Mouse (Mus musculus): ENCODE measurements at regions not wholly inside any gene's neighbourhood (a gene's known extent, or its start where the extent isn't known, plus 50 kb on each side); places are given as distances from the start of the nearest gene placed in this dataset.

DNA sequence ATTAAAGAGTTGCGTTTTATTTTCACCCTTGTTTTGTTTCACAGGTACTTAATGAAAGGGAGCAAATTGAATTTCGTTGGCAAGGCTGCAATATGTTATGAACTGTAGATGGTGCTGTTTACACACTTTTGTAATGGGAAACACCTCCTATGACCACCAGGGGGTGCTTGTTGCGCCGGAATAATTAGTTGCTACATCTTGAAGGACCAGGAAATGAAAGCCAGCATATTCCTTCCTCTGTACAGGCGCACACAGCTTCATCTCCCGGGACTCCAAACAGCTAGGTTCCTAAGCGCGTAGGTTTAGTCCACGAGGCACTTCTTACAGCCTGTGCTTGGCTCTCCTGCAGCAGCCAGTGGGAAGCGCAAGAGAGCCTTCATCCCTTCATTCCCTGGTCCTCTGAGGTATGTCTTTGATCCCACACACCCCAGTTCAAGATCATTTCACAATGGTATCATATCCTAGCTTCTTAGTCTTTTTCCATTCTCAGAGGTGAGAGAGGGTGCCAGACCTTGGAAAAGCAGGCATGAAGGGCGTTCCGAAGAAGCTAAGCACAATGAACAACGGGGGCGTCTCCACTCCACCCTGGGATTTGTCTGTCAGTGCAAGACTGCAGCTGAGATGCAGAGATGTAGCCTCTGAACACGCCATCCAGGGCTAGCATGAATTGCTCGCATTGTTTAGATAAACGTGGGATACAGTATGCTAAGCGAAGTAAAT is 95.4 kb upstream of the Tmem45b start:
- Histone ChIP-seq H3K36me3 (ENCODE audit: control insufficient read depth in 1 of 2, insufficient read depth in 2 of 2, low read length in 2 of 2) (no peaks in the 10 kb centered on the region), H3K4me1 (ENCODE audit: control insufficient read depth in 1 of 2, insufficient read depth in 2 of 2, low read length in 2 of 2) (no peaks in the 10 kb centered on the region)
- TF ChIP-seq HCFC1 (IDR thresholded peaks at IDR 0.05; ENCODE audit: low read depth, low read length), result no peak
- TF ChIP-seq JUND (IDR thresholded peaks at IDR 0.05; ENCODE audit: low read depth, low read length), result peak; percentile 80; the same call in 1 of the 2 replicates
- no peak for TF ChIP-seq ZKSCAN1 (IDR thresholded peaks at IDR 0.05; ENCODE audit: low read depth, low read length)
- TF ChIP-seq TAL1 (IDR thresholded peaks at IDR 0.05; ENCODE audit: low read length), result no peak
- TF ChIP-seq RCOR1 (IDR thresholded peaks at IDR 0.05; ENCODE audit: low read depth, low read length), result no peak
- no peak for TF ChIP-seq POLR2AphosphoS2 (IDR thresholded peaks at IDR 0.05; ENCODE audit: low read length)
- TF ChIP-seq ZMIZ1 (IDR thresholded peaks at IDR 0.05; ENCODE audit: low read depth, low read length), result no peak
- TF ChIP-seq CTCF (IDR thresholded peaks at IDR 0.05 in 2 of 3, conservative IDR thresholded peaks at IDR 0.05 in 1 of 3; ENCODE audit: control insufficient read depth in 1 of 3, insufficient read depth in 1 of 3, low read depth in 2 of 3, low read length in 3 of 3, poor library complexity in 1 of 3, severe bottlenecking in 1 of 3), result peak in 2 of 3 experiments; percentile 83 to 86; a peak in 5 of 6 replicates
- no peak for TF ChIP-seq TBP (IDR thresholded peaks at IDR 0.05; ENCODE audit: low read depth, low read length)
- no peak for TF ChIP-seq SIN3A (IDR thresholded peaks at IDR 0.05; ENCODE audit: low read length)
- no peak for TF ChIP-seq USF1 (IDR thresholded peaks at IDR 0.05; ENCODE audit: low read depth, low read length)
- no peak for TF ChIP-seq MAFK (IDR thresholded peaks at IDR 0.05; ENCODE audit: borderline replicate concordance, low read depth, low read length)
- no peak for TF ChIP-seq MAX (IDR thresholded peaks at IDR 0.05; ENCODE audit: low read length)
- no peak for TF ChIP-seq ZNF384 (IDR thresholded peaks at IDR 0.05; ENCODE audit: low read depth, low read length)
- no peak for TF ChIP-seq MYC (IDR thresholded peaks at IDR 0.05; ENCODE audit: low read depth, low read length)
- peak; percentile 96 for TF ChIP-seq RAD21 (IDR thresholded peaks at IDR 0.05; ENCODE audit: low read depth, low read length)
- TF ChIP-seq KAT2A (conservative IDR thresholded peaks at IDR 0.05; ENCODE audit: low read depth, low read length), result no peak
- no peak for TF ChIP-seq POLR2A (IDR thresholded peaks at IDR 0.05; ENCODE audit: control insufficient read depth in 1 of 2, insufficient read depth in 1 of 2, low read depth in 1 of 2, low read length in 2 of 2, poor library complexity in 1 of 2)
- no peak for TF ChIP-seq POLR2AphosphoS5 (IDR thresholded peaks at IDR 0.05; ENCODE audit: borderline replicate concordance, low read depth, low read length)
- TF ChIP-seq ZC3H11A (IDR thresholded peaks at IDR 0.05; ENCODE audit: low read depth, low read length), result peak; percentile 90
- no peak for TF ChIP-seq GABPA (IDR thresholded peaks at IDR 0.05; ENCODE audit: low read depth, low read length)
- TF ChIP-seq SMC3 (IDR thresholded peaks at IDR 0.05; ENCODE audit: low read depth, low read length), result peak; percentile 98
- TF ChIP-seq E2F4 (IDR thresholded peaks at IDR 0.05; ENCODE audit: borderline replicate concordance, low read depth, low read length), result no peak
- TF ChIP-seq MAZ (IDR thresholded peaks at IDR 0.05; ENCODE audit: low read depth, low read length), result no peak
- no peak for TF ChIP-seq MEF2A (IDR thresholded peaks at IDR 0.05; ENCODE audit: extremely low read depth, insufficient replicate concordance, low read depth, low read length, poor library complexity, severe bottlenecking)
- TF ChIP-seq ELF1 (IDR thresholded peaks at IDR 0.05; ENCODE audit: low read depth, low read length), result peak; percentile 44; the same call in 1 of the 2 replicates
- no peak for TF ChIP-seq ETS1 (IDR thresholded peaks at IDR 0.05; ENCODE audit: low read depth, low read length)
- no peak for TF ChIP-seq GATA1 (IDR thresholded peaks at IDR 0.05; ENCODE audit: low read depth, low read length)
- no peak for TF ChIP-seq NELFE (IDR thresholded peaks at IDR 0.05; ENCODE audit: low read depth, low read length)
- TF ChIP-seq UBTF (IDR thresholded peaks at IDR 0.05; ENCODE audit: borderline replicate concordance, insufficient read depth, low read depth, low read length), result no peak
- TF ChIP-seq CHD1 (IDR thresholded peaks at IDR 0.05; ENCODE audit: low read depth, low read length), result no peak
- no peak for TF ChIP-seq EP300 (IDR thresholded peaks at IDR 0.05; ENCODE audit: low read depth in 1 of 2, low read length in 2 of 2)
- TF ChIP-seq CHD2 (IDR thresholded peaks at IDR 0.05; ENCODE audit: low read length), result no peak
- TF ChIP-seq BHLHE40 (IDR thresholded peaks at IDR 0.05; ENCODE audit: borderline replicate concordance, low read depth, low read length), result no peak
- no peak for TF ChIP-seq TCF12 (IDR thresholded peaks at IDR 0.05; ENCODE audit: low read depth, low read length)
- no peak for TF ChIP-seq USF2 (IDR thresholded peaks at IDR 0.05; ENCODE audit: borderline replicate concordance in 1 of 2, insufficient read depth in 1 of 2, low read depth in 1 of 2, low read length in 2 of 2)
- peak; percentile 15; the same call in 1 of the 2 replicates for TF ChIP-seq NRF1 (IDR thresholded peaks at IDR 0.05; ENCODE audit: insufficient read depth, low read depth, low read length, poor library complexity, severe bottlenecking)

More for the DNA sequence above, 95.4 kb upstream of the Tmem45b start:
- Histone ChIP-seq H3K9me3 (replicated peaks; ENCODE audit: insufficient read depth, low read length) (no peaks in the 10 kb centered on the region), H3K4me3 (ENCODE audit: control insufficient read depth in 1 of 2, insufficient read depth in 1 of 2, low read depth in 2 of 2, low read length in 2 of 2) (peak overlapping the region in 1 of 2 experiments; percentile 26; a peak in 1 of 4 replicates), H3K27me3 (ENCODE audit: control insufficient read depth in 1 of 2, insufficient read depth in 2 of 2, low read length in 2 of 2) (peaks cover 0 to 1% of the 10 kb centered on the region in 2 experiments; a peak in 2 of 4 replicates), H3K79me2 (ENCODE audit: control insufficient read depth, insufficient read depth, low read length, poor library complexity) (no peaks in the 10 kb centered on the region), H3K9ac (ENCODE audit: control insufficient read depth, low read depth, low read length, poor library complexity, severe bottlenecking) (no peak overlapping the region), H3K27ac (ENCODE audit: control insufficient read depth, low read depth, low read length) (no peak overlapping the region)
- peak; percentile 78 for DNase-seq (ENCODE audit: low read depth, low spot score)

Data from MEL (cell line).